Mouse (Mus musculus) urinary bladder, adult 18-20 months (tissue): ENCODE data around the gene Dcaf12l2.

Experiments used
- DNase-seq, 2 experiments: peaks; one replicate each; pipeline ENCODE4 v3.0.0; 2022; ENCODE audit warnings: low spot score in 2 of 2, mixed read lengths in 2 of 2

The Dcaf12l2 gene

GRCm38 (mm10) chrX:44367646-44368521 lies at the start of gene Dcaf12l2:
Gene Dcaf12l2 (minus strand): TSS chrX:44368342.
- DNase-seq = no peak

DNA sequence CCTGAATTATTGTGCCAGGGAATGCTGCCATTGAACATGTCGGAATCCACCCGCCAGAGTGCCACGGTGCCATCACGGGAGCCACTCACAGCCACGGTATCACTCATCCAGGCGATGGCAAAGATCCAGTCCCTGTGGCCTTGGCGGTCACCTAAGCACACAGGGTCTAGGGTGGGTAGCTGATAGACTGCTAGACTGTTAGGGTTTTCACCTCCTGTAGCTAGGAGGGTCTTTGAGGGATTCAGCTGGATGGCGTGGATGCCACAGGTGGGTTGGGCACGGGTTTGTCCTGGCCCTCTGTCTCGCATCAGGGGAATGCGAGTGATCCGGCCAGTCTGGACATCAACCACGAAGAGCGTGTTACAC lies 879 bp downstream of the Dcaf12l2 start:
- no peak for DNase-seq
